Mouse (Mus musculus) central nervous system, embryonic 14 days (tissue): ENCODE measurements around the gene Fgf5. TPM values are rescaled to one million over a fixed set of nuclear protein-coding genes. Genes with fewer than 3 reads are reported as not detected.

ENCODE experiments used
- polyA plus RNA-seq: library from polyadenylated mRNA; depleted of rRNA; stranded (reverse); fragments of >200 nt; gene quantifications from 2 replicates; pipeline ENCODE4 v1.2.3, GENCODE M21; 2012; rRNA removed

Fgf5 gene
- 0.23 and 0.55 TPM in 2 replicates for polyA plus RNA-seq

DNA sequence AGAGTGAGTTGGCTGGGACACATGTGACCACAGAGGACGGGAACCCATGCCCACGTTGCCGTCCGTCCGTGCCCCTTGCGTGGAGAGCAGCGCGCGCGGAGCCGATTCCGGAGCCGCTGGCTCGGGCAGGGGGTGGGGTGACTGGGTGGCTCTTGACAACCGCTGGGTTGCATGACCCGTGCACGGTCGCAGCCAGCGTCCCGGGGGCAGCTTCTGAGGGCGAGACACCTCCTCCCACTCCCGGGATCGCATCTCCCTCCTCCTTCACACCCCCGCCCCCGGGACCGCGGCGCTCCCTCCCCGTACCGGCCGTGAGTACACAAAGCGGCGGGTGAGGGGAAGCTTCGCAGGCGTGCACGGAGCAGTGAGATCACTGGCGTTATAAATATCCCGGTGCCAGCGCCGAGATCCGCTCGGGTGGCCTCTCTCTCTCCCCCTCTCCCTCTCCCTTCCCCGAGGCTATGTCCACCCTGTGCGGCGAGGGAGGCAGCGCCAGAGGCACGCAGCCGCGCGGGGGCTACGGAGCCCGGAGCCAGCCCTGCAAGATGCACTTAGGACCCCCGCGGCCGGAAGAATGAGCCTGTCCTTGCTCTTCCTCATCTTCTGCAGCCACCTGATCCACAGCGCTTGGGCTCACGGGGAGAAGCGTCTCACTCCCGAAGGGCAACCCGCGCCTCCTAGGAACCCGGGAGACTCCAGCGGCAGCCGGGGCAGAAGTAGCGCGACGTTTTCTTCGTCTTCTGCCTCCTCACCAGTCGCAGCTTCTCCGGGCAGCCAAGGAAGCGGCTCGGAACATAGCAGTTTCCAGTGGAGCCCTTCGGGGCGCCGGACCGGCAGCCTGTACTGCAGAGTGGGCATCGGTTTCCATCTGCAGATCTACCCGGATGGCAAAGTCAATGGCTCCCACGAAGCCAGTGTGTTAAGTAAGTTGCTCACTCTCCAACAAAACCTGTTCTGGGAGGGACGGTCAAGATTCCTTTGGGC, at the start of gene Fgf5:
Fgf5 (plus strand) TSS at position 347 of the 984 bp plus-strand sequence.

Other genes starting within 250 kb of the Fgf5 start
- gene Antxr2, start 223.1 kb upstream of the Fgf5 start, polyA plus RNA-seq = 2.2 and 3.2 TPM in 2 replicates
- 19.2 and 24.6 TPM in 2 replicates for gene Prdm8, start 87.0 kb upstream of the Fgf5 start, polyA plus RNA-seq
- 0.72 and 1.0 TPM in 2 replicates for gene Cfap299, start 75.1 kb downstream of the Fgf5 start, polyA plus RNA-seq